Mouse (Mus musculus) T-cell, adult 2 months (primary cell): Measurements from ENCODE around the gene Grik4.
"Not testable (repeated sequence)": the region's sequence is repeated elsewhere in the genome, so short reads cannot be mapped to it uniquely, and the experiment has no call there.

Experiments
- DNase-seq: peaks from one replicate; pipeline ENCODE4 v3.0.0; 2022; ENCODE audit warnings: low spot score

Gene Grik4

DNA sequence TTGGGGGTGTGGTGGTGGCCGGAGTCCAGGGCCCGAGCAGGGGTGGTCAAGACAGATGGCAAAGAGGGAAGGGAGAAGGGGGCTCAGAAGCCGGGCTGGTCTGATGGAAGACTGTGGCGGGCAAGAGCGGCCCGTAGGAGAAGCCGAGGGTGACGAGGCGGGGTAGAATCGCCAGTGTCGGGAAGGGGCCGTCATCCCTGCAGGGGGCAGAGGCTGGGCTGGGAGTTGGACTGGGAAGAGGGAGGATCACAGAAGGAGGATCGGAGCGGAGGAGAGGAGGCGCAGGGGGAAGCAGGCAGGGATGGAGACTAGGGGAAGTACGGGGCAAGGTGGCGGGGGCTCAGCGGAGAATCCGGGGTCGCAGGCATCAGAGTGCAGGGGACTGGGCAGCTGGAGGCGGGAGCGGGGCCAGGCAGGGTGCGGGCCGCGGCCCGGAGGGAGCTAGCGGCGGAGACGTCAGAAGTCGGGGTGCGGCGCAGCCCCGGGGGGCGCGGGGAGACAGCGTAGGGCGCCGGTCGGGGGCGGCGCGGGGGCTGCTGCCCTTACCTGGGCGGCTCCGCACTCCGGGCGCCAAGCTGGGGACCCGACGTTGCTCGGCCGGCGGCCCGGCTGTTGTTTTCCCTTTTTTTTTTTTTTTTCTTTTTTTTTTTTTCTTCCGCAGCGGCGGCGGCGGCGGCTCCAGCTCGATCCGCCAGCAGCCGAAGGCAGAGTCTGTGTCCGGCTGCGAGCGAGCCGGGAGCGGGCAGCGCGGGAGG is at the start of gene Grik4:
Gene Grik4, minus strand, starts transcription at position 713 of the 755 bp plus-strand sequence.
- no peak for DNase-seq

- DNase-seq, result no peak
These were observed 49.4 kb upstream of the Grik4 start for GRCm38 (mm10) chr9:42993659-42994058.

GRCm38 (mm10) chr9:42987988-42988387 is 43.7 kb upstream of the Grik4 start:
- no peak for DNase-seq

DNA sequence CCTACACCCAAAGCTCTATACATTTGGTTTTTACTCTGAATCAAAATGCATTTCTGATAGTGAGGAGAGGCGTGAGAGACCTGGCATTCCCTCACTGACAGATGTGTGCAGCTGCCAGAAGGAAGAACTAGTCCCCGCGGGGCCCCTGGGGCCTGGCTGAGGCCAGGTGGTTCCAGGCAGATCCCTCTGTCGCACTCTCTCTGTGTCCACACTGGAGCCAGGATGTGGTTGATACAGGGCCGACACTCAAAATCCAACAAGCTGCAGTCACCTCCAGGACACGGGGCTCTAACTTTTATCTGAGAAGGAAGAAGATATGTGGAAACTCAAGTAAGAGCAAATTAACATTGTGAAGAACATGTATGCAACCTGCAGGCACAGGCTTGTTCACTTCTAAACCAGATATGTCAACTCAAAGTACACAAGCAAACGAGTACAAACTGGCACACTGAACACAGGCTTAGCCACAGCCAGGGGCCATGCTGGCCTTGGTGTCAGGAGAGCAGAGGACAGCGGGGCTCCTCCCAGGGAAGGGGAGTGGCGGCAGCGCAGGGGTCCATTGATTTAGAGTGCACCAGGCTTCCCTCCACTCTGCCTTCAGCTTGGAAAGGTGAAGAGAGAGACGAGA is 24.7 kb upstream of the Grik4 start:
- DNase-seq, result no peak

DNA sequence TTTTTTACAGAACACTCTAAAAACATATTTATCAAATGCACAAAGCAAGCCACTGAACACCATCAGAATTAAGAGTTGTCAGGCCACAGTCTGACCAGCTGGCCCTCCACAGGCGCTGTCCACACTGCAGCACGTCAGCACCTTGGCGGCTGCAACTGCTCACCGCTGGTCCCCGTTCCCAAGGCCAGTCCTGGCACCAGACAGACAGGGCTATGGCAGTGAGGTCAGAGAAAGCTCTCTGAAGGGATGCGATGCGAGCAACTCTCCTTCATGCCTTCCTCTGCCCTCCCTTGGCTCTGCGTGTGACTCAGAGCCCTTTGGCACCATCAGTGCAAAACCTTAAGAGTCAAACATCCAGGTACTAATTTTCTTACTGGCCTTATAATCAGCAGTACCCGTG is 23.4 kb upstream of the Grik4 start:
- no peak for DNase-seq

DNA sequence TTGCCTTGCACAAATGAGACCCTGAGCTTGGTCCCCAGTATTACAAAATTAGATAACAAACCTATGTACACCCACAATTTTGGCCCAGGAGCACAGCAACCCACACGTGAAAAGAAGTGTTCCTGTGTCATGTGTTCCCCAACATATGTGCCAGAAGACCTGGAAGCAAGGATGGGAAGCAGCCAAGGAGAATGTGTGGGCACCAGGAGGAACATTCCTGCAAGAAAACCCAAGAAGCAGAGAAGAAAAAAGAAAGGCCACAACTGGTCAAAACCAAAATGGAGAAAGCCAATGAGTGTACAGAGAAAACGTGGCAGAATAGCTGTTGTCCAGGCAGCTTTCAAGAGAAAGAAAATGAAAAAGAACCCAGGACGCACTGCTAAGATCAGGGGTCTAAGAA is 20.5 kb upstream of the Grik4 start:
- not testable (repeated sequence) for DNase-seq

DNA sequence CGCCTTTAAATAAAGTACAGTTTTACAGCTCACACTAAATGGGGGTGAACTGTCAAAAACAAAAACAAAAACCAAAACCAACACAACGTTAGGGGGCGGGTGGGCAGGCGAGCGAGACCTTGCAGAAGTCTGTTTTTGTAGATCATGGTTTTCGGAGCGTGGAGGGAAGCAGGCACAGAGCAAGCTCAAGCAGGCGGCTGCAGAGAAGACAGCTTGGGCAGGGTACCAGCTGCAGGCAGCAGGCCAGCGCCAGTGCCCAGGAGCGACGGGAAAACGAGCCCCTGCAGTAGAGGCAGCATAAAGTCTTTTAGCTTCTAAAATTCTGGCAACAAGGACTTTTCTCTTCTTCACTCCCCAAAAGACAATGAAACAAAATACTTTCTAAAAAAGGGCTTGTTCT is 20.1 kb upstream of the Grik4 start:
- no peak for DNase-seq

GRCm38 (mm10) chr9:42962506-42962905 is 18.2 kb upstream of the Grik4 start:
- no peak for DNase-seq

- no peak for DNase-seq
These were observed 14.1 kb upstream of the Grik4 start for GRCm38 (mm10) chr9:42958401-42958800.

DNA sequence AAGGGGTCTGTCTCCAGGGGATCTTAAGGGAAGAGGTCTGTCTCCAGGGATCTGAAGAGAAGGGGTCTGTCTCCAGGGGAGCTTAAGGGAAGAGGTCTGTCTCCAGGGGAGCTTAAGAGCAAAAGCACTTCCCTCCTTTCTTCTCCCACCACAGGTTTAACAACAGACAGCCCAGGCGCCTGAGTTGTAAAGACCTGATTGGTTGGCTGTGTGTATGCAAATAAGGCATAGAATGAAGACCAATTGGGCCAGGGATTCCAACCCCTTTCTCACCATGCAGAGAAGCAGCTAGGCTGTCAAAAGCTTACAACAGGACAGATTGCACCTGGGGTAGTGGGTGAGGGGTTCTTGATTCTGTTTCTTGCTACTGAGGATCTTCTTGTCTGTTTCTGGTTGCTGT is 4.1 kb upstream of the Grik4 start:
- DNase-seq, result no peak

- DNase-seq, result no peak
These were observed 881 bp upstream of the Grik4 start for GRCm38 (mm10) chr9:42945174-42945573.

GRCm38 (mm10) chr9:42944536-42945006 is 278 bp upstream of the Grik4 start:
- DNase-seq, result peak; percentile 41

DNA sequence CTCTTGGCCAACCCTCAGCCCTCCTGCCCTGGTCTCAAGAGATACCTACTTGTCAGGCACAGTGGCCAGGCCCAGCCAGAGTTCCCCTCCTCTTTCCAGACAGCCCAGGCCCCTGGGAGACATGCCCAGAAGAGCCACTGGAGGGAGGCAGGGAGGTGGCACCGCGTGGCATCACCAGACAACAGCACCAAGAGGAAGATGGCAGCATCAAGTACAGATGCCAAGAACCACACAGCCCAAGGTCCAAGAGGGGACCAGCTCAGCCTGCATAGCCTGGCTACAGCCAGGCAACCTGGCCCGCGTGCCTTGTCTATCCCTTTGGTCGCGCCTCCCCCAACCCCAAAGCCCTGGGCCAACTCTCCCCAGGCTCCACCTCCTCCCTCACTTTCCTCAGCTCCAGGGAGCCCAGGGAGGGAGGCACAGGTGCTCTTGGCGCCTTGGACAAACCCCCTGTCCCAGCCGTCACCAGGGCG is 1.2 kb downstream of the Grik4 start:
- DNase-seq, result no peak

DNA sequence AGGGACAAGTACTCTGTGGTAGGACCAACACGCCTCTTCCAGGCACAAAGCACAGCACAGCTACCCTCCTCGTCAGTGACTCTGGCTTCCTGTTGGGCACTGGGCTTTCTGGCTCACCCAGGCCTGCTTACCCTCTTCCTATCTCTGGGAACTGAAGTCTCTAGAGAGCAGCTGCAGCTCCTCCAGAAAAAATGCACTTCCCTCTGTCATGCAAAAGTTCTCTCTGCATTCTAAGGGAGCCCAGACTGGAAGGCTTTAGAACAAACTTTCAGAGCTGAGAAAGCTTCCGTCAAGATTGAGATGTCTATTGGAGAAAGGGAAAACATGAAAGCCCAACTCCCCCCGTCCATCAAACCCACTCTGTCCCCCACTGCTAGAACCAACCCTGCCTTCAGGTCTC is 2.1 kb downstream of the Grik4 start:
- no peak for DNase-seq

DNA sequence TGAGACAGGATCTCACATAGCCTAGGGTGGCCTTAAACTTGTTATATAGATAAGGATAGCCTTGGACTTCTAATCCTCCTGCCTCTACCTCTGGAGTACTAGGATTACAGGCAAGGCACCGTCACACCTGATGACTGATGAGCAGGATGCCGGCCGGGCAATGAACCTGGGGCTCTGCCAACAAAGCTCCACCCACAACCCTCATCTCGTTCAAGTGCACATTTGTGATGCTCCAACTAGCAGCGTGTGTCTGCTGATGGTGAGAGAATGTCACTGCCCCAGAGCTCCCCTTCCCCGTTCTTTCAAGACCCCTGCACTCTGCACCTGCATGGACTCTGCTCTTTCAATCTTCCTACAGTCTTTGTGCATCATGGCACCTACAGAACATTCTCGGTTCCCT is 12.1 kb downstream of the Grik4 start:
- no peak for DNase-seq

DNA sequence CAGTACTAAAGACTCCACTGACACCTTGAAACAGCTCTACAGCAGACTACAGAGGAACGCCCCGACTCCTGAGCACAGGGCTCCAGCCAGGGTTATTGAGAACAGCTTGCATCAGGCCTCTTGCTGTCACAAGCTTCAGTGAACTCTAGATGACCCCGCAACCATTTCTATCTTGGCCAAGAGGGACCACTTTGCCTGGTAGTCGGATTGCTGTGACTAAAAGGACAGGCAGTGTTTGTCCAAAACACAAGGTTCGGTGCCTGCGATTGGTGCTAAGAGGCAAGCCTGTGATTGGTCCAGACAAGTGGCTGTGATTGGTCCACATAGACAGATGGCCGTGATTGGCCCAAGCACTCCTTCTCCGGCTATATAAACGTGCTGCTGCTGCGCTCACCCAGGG is 16.8 kb downstream of the Grik4 start:
- no peak for DNase-seq

DNA sequence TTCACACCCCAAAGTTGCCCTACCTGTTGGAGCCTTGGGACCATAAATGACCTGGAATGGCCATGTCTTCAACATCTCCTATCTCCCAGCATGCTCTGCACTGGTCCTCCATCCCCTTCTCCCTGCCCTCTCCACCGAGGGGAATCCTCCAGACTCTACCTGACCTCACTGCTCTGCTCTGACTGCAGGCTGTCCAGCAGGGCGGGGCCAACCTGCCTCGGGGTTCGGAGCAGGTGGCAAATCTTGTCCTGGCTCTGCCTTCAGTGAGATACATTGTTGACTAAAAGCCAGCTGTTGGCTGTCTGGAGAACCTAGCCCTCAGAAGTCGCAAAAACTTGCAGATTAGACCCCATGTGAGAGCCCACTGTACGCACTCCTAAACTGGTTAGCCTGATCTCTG is 17.7 kb downstream of the Grik4 start:
- no peak for DNase-seq

GRCm38 (mm10) chr9:42921830-42922229 is 22.5 kb downstream of the Grik4 start:
- no peak for DNase-seq

- no peak for DNase-seq
These were observed 24.1 kb downstream of the Grik4 start for GRCm38 (mm10) chr9:42920190-42920589.

- DNase-seq, result no peak
These were observed 26.4 kb downstream of the Grik4 start for GRCm38 (mm10) chr9:42917911-42918310.

DNA sequence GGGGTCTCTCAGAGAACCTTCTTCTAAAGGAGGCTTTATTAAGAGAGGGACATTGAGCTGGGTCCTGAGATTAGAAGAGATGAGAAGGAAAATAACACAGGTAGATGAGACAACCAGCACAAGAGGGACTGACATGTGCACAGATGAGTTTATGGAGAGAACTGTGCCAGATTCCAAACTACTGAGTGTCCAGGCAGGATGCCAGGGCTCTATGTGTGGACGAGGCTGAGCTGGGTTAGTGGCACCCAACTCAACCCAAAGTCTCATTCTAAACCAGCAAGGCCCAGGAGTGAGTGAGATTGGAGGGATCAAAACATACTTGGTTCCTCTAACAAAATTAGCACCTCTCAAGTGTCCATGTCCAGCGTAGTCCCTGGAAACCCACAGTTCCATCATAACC is 31.1 kb downstream of the Grik4 start:
- DNase-seq, result no peak

DNA sequence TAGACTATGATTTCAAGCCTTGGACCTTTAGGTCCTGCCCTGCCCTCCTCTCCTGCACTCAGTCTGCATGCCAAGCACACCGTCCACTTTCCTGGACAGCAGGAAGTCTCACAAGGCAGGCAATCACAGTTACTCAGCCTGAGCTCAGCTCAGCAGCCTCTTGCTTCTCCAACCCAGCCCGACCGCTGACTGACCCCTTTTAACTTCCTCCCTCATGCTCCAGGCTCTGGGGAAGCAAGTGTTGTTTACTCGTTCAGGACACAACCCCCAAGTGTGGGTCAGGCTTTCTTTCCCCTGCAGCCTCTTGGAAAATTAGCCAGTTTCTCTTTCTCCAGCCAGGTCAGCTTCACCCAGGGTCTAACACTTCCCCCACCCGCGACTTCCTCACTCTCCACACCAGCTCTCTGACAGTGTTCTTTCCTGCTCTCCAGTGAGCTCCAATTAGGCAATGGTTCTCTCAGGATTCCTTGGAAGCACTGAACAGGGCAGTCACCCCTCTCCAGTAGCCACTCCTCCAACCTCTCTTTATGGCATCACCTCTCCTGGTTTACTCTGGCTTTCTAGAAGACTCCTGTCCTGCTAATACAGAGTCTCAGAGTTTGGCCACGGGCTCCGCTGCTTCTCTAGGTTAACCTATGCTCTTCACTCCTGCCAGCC is 35.5 kb downstream of the Grik4 start:
- no peak for DNase-seq

- DNase-seq, result no peak
These were observed 37.3 kb downstream of the Grik4 start for GRCm38 (mm10) chr9:42906995-42907394.
